Mouse (Mus musculus) E14TG2a.4 (cell line): Measurements from ENCODE around the gene Gkn2.
A peak's percentile ranks its signal among the peaks of the same experiment; 100 is the strongest.

Source experiments
- H3K27me3 ChIP-seq: 2 replicates; pipeline ENCODE4 v1.6.1; 2014; ENCODE audit warnings: low read length, control low read depth; ENCODE audit not compliant: insufficient read depth
- H3K36me3 ChIP-seq: 2 replicates; pipeline ENCODE4 v1.6.1; 2014; ENCODE audit warnings: low read length, control low read depth; ENCODE audit not compliant: insufficient read depth
- H3K4me1 ChIP-seq: replicated peaks from 2 replicates; pipeline ENCODE4 v1.6.1; 2014; ENCODE audit warnings: low read depth, low read length, control low read depth
- H3K4me3 ChIP-seq: replicated peaks from 2 replicates; pipeline ENCODE4 v1.5.1; 2014; ENCODE audit warnings: mild to moderate bottlenecking, low read length
- H3K9me3 ChIP-seq: 2 replicates; pipeline ENCODE4 v1.6.1; 2014; ENCODE audit warnings: low read length, control low read depth
- CTCF ChIP-seq: conservative IDR thresholded peaks from 2 replicates; pipeline ENCODE4 v1.5.1; 2014; ENCODE audit warnings: low read length
- NANOG ChIP-seq: IDR thresholded peaks from 2 replicates; pipeline ENCODE4 v1.6.1; 2014; ENCODE audit warnings: borderline replicate concordance, low read length, mixed read lengths
- POU5F1 ChIP-seq: IDR thresholded peaks from 2 replicates; pipeline ENCODE4 v1.6.1; 2014; ENCODE audit warnings: low read length, borderline replicate concordance

Gkn2 gene

GRCm38 (mm10) chr6:87393466-87394205 is 20.5 kb downstream of the Gkn2 start:
- no peaks in the 10 kb centered on the region for H3K9me3 ChIP-seq
- H3K4me3 ChIP-seq, result no peak overlapping the region
- H3K27me3 ChIP-seq, result no peaks in the 10 kb centered on the region; the same call in 1 of the 2 replicates
- no peaks in the 10 kb centered on the region; the same call in 1 of the 2 replicates for H3K4me1 ChIP-seq
- no peak for TF ChIP-seq POU5F1
- TF ChIP-seq NANOG, result no peak
- TF ChIP-seq CTCF, result no peak
- no peaks in the 10 kb centered on the region for H3K36me3 ChIP-seq

- H3K9me3 ChIP-seq, result no peaks in the 10 kb centered on the region
- no peak for TF ChIP-seq NANOG
- no peak for TF ChIP-seq POU5F1
- TF ChIP-seq CTCF, result no peak
Measured at GRCm38 (mm10) chr6:87394783-87395182, 21.6 kb downstream of the Gkn2 start.

GRCm38 (mm10) chr6:87399137-87399536 is 26.0 kb downstream of the Gkn2 start:
- H3K4me3 ChIP-seq, result no peak overlapping the region
- H3K36me3 ChIP-seq, result no peaks in the 10 kb centered on the region
- H3K9me3 ChIP-seq, result no peaks in the 10 kb centered on the region
- H3K4me1 ChIP-seq, result no peaks in the 10 kb centered on the region; the same call in 1 of the 2 replicates
- TF ChIP-seq CTCF, result peak; percentile 87
- no peak for TF ChIP-seq POU5F1
- peaks cover 3% of the 10 kb centered on the region; the same call in 1 of the 2 replicates for H3K27me3 ChIP-seq

More at GRCm38 (mm10) chr6:87394783-87395182, 21.6 kb downstream of the Gkn2 start:
- no peak overlapping the region for H3K4me3 ChIP-seq
- H3K4me1 ChIP-seq, result no peaks in the 10 kb centered on the region; the same call in 1 of the 2 replicates
- no peaks in the 10 kb centered on the region; the same call in 1 of the 2 replicates for H3K27me3 ChIP-seq
- H3K36me3 ChIP-seq, result no peaks in the 10 kb centered on the region

- no peak for TF ChIP-seq CTCF
- TF ChIP-seq NANOG, result no peak
- TF ChIP-seq POU5F1, result no peak
- H3K4me1 ChIP-seq, result no peaks in the 10 kb centered on the region; the same call in 1 of the 2 replicates
- H3K27me3 ChIP-seq, result peaks cover 3% of the 10 kb centered on the region; the same call in 1 of the 2 replicates
Measured at GRCm38 (mm10) chr6:87399886-87400566, 26.9 kb downstream of the Gkn2 start.

GRCm38 (mm10) chr6:87401456-87401855 is 28.3 kb downstream of the Gkn2 start:
- H3K9me3 ChIP-seq, result no peaks in the 10 kb centered on the region
- TF ChIP-seq POU5F1 (no peak), NANOG (no peak), CTCF (no peak)
- no peak overlapping the region for H3K4me3 ChIP-seq

More at GRCm38 (mm10) chr6:87399886-87400566, 26.9 kb downstream of the Gkn2 start:
- Histone ChIP-seq H3K4me3 (no peak overlapping the region), H3K9me3 (no peaks in the 10 kb centered on the region), H3K36me3 (no peaks in the 10 kb centered on the region)

GRCm38 (mm10) chr6:87412011-87412410 is 38.9 kb downstream of the Gkn2 start:
- Histone ChIP-seq H3K27me3 (no peaks in the 10 kb centered on the region), H3K9me3 (no peaks in the 10 kb centered on the region), H3K4me3 (no peak overlapping the region), H3K4me1 (peaks cover 12% of the 10 kb centered on the region), H3K36me3 (no peaks in the 10 kb centered on the region)
- no peak for TF ChIP-seq NANOG
- no peak for TF ChIP-seq POU5F1
- TF ChIP-seq CTCF, result no peak

More at GRCm38 (mm10) chr6:87401456-87401855, 28.3 kb downstream of the Gkn2 start:
- peaks cover 3% of the 10 kb centered on the region; the same call in 1 of the 2 replicates for H3K27me3 ChIP-seq
- no peaks in the 10 kb centered on the region for H3K36me3 ChIP-seq
- H3K4me1 ChIP-seq, result no peaks in the 10 kb centered on the region

GRCm38 (mm10) chr6:87422304-87422703 is 49.1 kb downstream of the Gkn2 start:
- H3K27me3 ChIP-seq, result no peaks in the 10 kb centered on the region
- no peak for TF ChIP-seq NANOG
- TF ChIP-seq CTCF, result no peak
- TF ChIP-seq POU5F1, result no peak
- H3K36me3 ChIP-seq, result no peaks in the 10 kb centered on the region
- no peak overlapping the region for H3K4me3 ChIP-seq
- H3K4me1 ChIP-seq, result no peaks in the 10 kb centered on the region
- no peaks in the 10 kb centered on the region for H3K9me3 ChIP-seq

GRCm38 (mm10) chr6:87424037-87424816 is 51.1 kb downstream of the Gkn2 start:
- no peaks in the 10 kb centered on the region for H3K27me3 ChIP-seq
- no peaks in the 10 kb centered on the region for H3K9me3 ChIP-seq
- H3K4me1 ChIP-seq, result no peaks in the 10 kb centered on the region
- no peak overlapping the region for H3K4me3 ChIP-seq
- H3K36me3 ChIP-seq, result no peaks in the 10 kb centered on the region
- TF ChIP-seq NANOG, result no peak
- no peak for TF ChIP-seq POU5F1
- TF ChIP-seq CTCF, result no peak
